Mouse (Mus musculus): ENCODE data around the gene Ppp3cb.

DNA sequence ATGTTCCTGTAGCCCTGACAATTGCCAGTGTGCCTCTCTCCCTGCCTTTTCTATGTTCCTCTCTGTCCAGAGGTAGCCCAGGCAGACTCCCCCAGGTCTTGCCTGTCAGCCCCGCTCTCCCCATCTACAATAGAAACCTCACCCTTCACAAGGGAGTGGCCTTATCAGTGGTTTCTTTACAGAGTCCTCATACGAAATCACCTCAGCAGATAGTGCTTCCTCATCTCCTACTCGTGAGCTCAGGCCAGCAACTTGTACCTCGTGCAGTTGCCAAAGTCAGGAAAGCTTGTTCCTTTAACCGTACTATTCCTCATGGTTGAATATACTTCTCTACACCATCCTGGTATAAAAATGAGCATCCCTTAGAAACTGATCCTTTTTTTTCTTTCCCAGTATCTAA lies 41.1 kb upstream of the Ppp3cb start:
- TF ChIP-seq CTCF (IDR thresholded peaks at IDR 0.05; ENCODE audit: borderline replicate concordance, insufficient read depth, low read length) (no peak), POLR2A (IDR thresholded peaks at IDR 0.05; ENCODE audit: low read depth, low read length) (no peak)

All from embryonic fibroblast, embryonic 13.5 days (primary cell).